Mouse (Mus musculus): ENCODE measurements around the gene Zfp872.
"Not testable (repeated sequence)": the region's sequence is repeated elsewhere in the genome, so short reads cannot be mapped to it uniquely, and the experiment has no call there.

Gene Zfp872

GRCm38 (mm10) chr9:22188025-22188611 is at the start of gene Zfp872:
Zfp872 (plus strand) TSS chr9:22188090.
- no peak for DNase-seq (ENCODE audit: low spot score in 2 of 2)

GRCm38 (mm10) chr9:22138480-22138879 is 49.4 kb upstream of the Zfp872 start:
- no peak for DNase-seq (ENCODE audit: low spot score in 2 of 2)

- DNase-seq (ENCODE audit: low spot score in 2 of 2): no peak
Observed at GRCm38 (mm10) chr9:22139746-22140145, 48.1 kb upstream of the Zfp872 start.

- peak; percentile 83 to 87 for DNase-seq (ENCODE audit: low spot score in 2 of 2)
Observed at GRCm38 (mm10) chr9:22143108-22144037, 44.5 kb upstream of the Zfp872 start.

- DNase-seq (ENCODE audit: low spot score in 2 of 2): no peak
Observed at GRCm38 (mm10) chr9:22144304-22144965, 43.5 kb upstream of the Zfp872 start.

GRCm38 (mm10) chr9:22149426-22150248 is 38.3 kb upstream of the Zfp872 start:
- DNase-seq (ENCODE audit: low spot score in 2 of 2): no peak

GRCm38 (mm10) chr9:22150249-22150693 is 37.6 kb upstream of the Zfp872 start:
- not testable (repeated sequence) for DNase-seq (ENCODE audit: low spot score in 2 of 2)

- DNase-seq (ENCODE audit: low spot score in 2 of 2): no peak
Observed at GRCm38 (mm10) chr9:22150946-22151345, 36.9 kb upstream of the Zfp872 start.

GRCm38 (mm10) chr9:22153810-22154209 is 34.1 kb upstream of the Zfp872 start:
- no peak for DNase-seq (ENCODE audit: low spot score in 2 of 2)

- peak; percentile 70 to 75 for DNase-seq (ENCODE audit: low spot score in 2 of 2)
Observed at GRCm38 (mm10) chr9:22155614-22156013, 32.3 kb upstream of the Zfp872 start.

- DNase-seq (ENCODE audit: low spot score in 2 of 2): peak; percentile 98 to 100
Observed at GRCm38 (mm10) chr9:22156497-22157245, 31.2 kb upstream of the Zfp872 start, which contains the start of gene Pigyl. Pigyl (plus strand) TSS chr9:22156846.

- DNase-seq (ENCODE audit: low spot score in 2 of 2): no peak
Observed at GRCm38 (mm10) chr9:22157516-22158265, 30.2 kb upstream of the Zfp872 start.

- no peak for DNase-seq (ENCODE audit: low spot score in 2 of 2)
Observed at GRCm38 (mm10) chr9:22161299-22161698, 26.6 kb upstream of the Zfp872 start.

GRCm38 (mm10) chr9:22162305-22162704 is 25.6 kb upstream of the Zfp872 start:
- no peak for DNase-seq (ENCODE audit: low spot score in 2 of 2)

- no peak for DNase-seq (ENCODE audit: low spot score in 2 of 2)
Observed at GRCm38 (mm10) chr9:22162912-22163311, 25.0 kb upstream of the Zfp872 start.

- no peak for DNase-seq (ENCODE audit: low spot score in 2 of 2)
Observed at GRCm38 (mm10) chr9:22164711-22165668, 22.9 kb upstream of the Zfp872 start.

GRCm38 (mm10) chr9:22165964-22166363 is 21.9 kb upstream of the Zfp872 start:
- no peak for DNase-seq (ENCODE audit: low spot score in 2 of 2)

GRCm38 (mm10) chr9:22166686-22167085 is 21.2 kb upstream of the Zfp872 start:
- no peak for DNase-seq (ENCODE audit: low spot score in 2 of 2)

- DNase-seq (ENCODE audit: low spot score in 2 of 2): no peak
Observed at GRCm38 (mm10) chr9:22167751-22168150, 20.1 kb upstream of the Zfp872 start.
